Mouse (Mus musculus) liver, adult 2 months (tissue): ENCODE measurements around the gene Zbtb9. TPM values are rescaled to one million over a fixed set of nuclear protein-coding genes. Genes with fewer than 3 reads are reported as not detected.

Experiments used
- DNase-seq: peaks from one replicate; pipeline ENCODE4 v3.0.0-alpha.2; 2011; ENCODE audit warnings: low read depth, low spot score; ENCODE audit errors: extremely low read depth
- H3K27ac ChIP-seq: fragments of 200-500 bp; replicated peaks from 2 replicates; pipeline ENCODE4 v1.5.1; 2012; ENCODE audit warnings: low read depth, mild to moderate bottlenecking, control low read depth, inconsistent platforms, low read length; ENCODE audit not compliant: insufficient read depth
- H3K27me3 ChIP-seq: fragments of 200-500 bp; 2 replicates; pipeline ENCODE4 v1.6.1; 2012; ENCODE audit warnings: mild to moderate bottlenecking, moderate library complexity, low read length, inconsistent platforms; ENCODE audit not compliant: control insufficient read depth, insufficient read depth
- H3K36me3 ChIP-seq: fragments of 200-500 bp; 2 replicates; pipeline ENCODE4 v1.6.1; 2012; ENCODE audit warnings: low read length, inconsistent platforms; ENCODE audit not compliant: control insufficient read depth, insufficient read depth
- H3K4me1 ChIP-seq: fragments of 200-500 bp; 2 replicates; pipeline ENCODE4 v1.6.1; 2011; ENCODE audit warnings: low read length; ENCODE audit not compliant: control insufficient read depth, insufficient read depth
- H3K4me3 ChIP-seq: fragments of 200-500 bp; 2 replicates; pipeline ENCODE4 v1.5.1; 2011; ENCODE audit warnings: low read depth, mild to moderate bottlenecking, control low read depth, low read length, moderate library complexity; ENCODE audit not compliant: insufficient read depth
- H3K79me2 ChIP-seq: fragments of 200-500 bp; 2 replicates; pipeline ENCODE4 v1.6.1; 2012; ENCODE audit warnings: inconsistent platforms, mild to moderate bottlenecking, low read length, moderate library complexity; ENCODE audit not compliant: control insufficient read depth, insufficient read depth
- H3K9ac ChIP-seq: fragments of 200-500 bp; 2 replicates; pipeline ENCODE4 v1.6.1; 2012; ENCODE audit warnings: low read depth, mild to moderate bottlenecking, control low read depth, inconsistent platforms, low read length
- CTCF ChIP-seq: fragments of 200-500 bp; IDR thresholded peaks from 2 replicates; pipeline ENCODE4 v1.5.1; 2011; ENCODE audit warnings: low read depth, low read length, control low read depth
- POLR2A ChIP-seq: fragments of 200-500 bp; IDR thresholded peaks from 2 replicates; pipeline ENCODE4 v1.6.1; 2011; ENCODE audit warnings: low read length, control low read depth; ENCODE audit not compliant: insufficient read depth; ENCODE audit errors: extremely low read depth
- WGBS: fragments of 180-500 bp; shearing (Covaris S2); methylation state at CpG from one replicate; pipeline ENCODE4 v1.1.7; 2018; 5-methylcytosine and 5-hydroxymethylcytosine counted together
- polyA plus RNA-seq: library from polyadenylated mRNA; depleted of rRNA; stranded (reverse); fragments of >200 nt; gene quantifications from 2 replicates; pipeline ENCODE4 v1.2.3, GENCODE M21; 2012
- total RNA-seq: library from RNA; depleted of rRNA; stranded (reverse); fragments of >200 nt; gene quantifications from 2 replicates; pipeline ENCODE4 v1.2.3, GENCODE M21; 2014

Gene Zbtb9
- total and polyA plus RNA-seq, 2 experiments = 3.3 to 3.6 TPM

DNA sequence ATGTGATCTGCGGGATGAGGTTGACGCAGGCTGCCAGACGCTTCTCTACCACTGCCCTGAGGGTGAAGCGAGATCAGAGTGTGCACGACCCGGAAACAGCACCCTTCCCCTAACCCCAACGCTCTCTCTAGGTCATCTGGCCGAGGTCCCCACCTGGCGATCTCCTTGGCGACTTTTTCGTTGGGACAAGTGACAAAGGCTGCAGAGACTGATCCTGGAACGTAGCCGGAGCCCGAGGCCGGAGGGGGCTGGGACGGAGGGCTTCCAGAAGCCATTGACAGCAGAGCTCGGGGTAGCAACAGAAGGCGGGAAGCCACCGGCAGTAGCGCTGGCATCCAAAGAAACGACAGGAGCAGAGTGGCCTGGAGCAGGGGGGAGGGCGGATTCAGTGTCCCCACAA, 34.2 kb upstream of the Zbtb9 start:
- DNase-seq = peak; percentile 41
- TF ChIP-seq POLR2A = no peak
- no peak for TF ChIP-seq CTCF
- Histone ChIP-seq H3K36me3 (no peaks in the 10 kb centered on the region), H3K4me3 (peak overlapping the region; percentile 85), H3K4me1 (peaks cover 12% of the 10 kb centered on the region), H3K27me3 (no peaks in the 10 kb centered on the region), H3K79me2 (peaks cover 2% of the 10 kb centered on the region), H3K9ac (peak overlapping the region; percentile 65), H3K27ac (peak overlapping the region; percentile 75)
- WGBS = under 1% methylated on average over 22 of the region's 22 CpGs

DNA sequence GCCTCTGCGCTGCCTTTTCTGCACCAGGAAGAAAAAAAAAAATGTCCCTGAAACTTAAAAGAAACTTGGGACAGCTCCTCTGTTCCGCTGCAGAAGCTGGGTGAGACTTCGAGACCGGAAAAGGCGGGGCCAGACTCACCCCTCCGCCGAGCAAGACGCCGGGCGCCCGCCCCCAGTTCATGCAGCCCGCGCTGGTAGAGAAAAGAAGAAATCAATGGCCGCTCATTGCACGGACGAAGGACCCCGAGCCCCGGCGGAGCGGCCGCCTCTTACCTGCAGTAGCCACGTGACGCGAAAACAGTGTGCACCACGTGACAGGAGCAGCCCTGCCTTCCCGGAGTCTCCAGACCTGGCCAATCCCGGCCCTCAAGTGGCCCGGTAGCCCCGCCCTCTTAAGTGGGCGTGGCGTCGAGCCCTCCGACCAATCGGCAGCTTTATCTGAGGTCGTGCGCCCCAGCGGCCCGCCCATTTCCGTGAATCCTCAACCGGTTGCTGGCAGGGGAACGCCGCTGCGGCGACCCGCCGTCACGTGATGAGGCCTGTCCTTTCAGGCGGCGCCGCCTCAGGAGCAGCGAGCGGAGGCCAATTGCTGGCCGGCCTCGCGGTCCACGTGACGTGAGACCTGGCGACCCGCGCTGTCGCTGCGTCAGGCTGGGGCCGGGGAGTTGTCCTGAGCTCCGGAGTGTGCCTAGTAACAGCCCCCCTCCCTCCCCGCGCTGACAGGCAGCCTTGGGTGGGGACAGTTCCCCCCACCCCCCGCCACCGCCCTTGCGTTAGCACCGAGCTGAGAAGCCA, 33.6 kb upstream of the Zbtb9 start, which contains the start of gene Cuta:
TSS of gene Cuta (minus strand) at position 392 of the 795 bp plus-strand sequence.
- Histone ChIP-seq H3K36me3 (no peaks in the 10 kb centered on the region), H3K4me1 (peaks cover 10% of the 10 kb centered on the region), H3K27me3 (no peaks in the 10 kb centered on the region), H3K9ac (peak within 1 kb of the TSS; percentile 92), H3K79me2 (no peaks in the 10 kb centered on the region; the same call in 1 of the 2 replicates), H3K27ac (peak within 1 kb of the TSS; percentile 76), H3K4me3 (peak within 1 kb of the TSS; percentile 85)
- peak; percentile 95 for DNase-seq
- WGBS = under 1% methylated on average over 70 of the region's 70 CpGs
- TF ChIP-seq CTCF (no peak), POLR2A (peak; percentile 93)

DNA sequence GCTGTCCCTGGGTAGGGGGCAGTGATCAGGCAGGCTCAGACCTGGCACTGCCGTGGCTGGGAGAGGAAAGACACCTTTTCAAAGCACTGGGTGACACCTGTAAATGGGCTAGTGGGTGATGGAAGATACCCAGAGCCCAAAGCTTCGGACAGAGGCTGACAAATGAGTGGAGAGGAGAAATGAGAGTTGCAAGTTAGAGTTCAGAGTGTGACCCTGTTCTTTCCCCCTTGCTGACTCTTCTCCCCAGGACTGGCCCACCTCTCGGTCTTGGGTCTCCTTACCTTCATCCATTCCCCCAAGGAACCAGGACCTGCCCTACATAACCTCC, 33.0 kb upstream of the Zbtb9 start:
- TF ChIP-seq POLR2A = no peak
- no peak for TF ChIP-seq CTCF
- DNase-seq = no peak
- 10% methylated on average over 3 of the region's 3 CpGs for WGBS
- H3K36me3 ChIP-seq = no peaks in the 10 kb centered on the region
- H3K4me1 ChIP-seq = peaks cover 10% of the 10 kb centered on the region
- peak overlapping the region; percentile 76 for H3K27ac ChIP-seq
- H3K9ac ChIP-seq = peak overlapping the region; percentile 92
- no peaks in the 10 kb centered on the region for H3K27me3 ChIP-seq
- H3K4me3 ChIP-seq = peak overlapping the region; percentile 73
- no peaks in the 10 kb centered on the region; the same call in 1 of the 2 replicates for H3K79me2 ChIP-seq

DNA sequence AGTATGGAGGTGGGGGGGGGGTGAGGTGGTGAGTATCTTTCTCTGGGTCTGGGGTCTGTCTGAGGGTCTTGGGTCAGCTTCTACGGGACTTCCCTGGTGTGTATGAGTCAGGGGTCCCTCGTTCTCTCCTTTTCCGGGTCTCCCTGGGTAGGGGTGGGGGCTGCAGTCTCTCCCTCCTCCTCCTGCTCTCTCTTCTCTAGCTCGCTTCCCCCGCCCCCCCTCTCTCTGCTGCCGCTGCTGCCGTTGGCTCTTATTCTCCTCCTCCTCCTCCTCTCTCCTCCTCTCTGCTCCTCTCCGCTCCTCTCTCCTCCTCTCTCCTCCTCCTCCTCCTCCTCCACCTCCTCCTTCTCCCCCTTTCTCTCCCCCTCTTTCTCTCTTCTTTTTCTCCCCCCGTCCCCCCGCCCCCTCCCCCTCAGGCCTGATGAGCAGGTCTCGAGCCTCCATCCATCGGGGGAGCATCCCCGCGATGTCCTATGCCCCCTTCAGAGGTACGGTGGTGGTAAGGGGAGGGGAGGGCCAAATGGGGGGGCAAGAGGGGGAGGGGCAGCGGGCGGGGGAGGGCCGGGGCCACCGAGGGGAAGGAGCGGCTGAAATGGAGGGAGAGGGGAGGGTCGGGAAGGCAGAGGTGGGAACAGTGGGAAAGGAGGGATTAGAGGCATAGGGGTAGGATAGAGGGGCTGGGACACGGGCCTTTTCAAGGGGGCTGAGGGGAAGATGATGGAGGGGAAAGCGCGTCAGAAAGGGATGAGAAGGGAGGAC, 31.8 kb upstream of the Zbtb9 start, which contains the start of gene Syngap1:
TSS of gene Syngap1 (plus strand) at position 223 of the 759 bp plus-strand sequence.
- no peaks in the 10 kb centered on the region for H3K27me3 ChIP-seq
- H3K79me2 ChIP-seq = no peaks in the 10 kb centered on the region; the same call in 1 of the 2 replicates
- TF ChIP-seq CTCF = no peak
- TF ChIP-seq POLR2A = no peak
- 13% methylated on average over 17 of the region's 24 CpGs for WGBS
- H3K36me3 ChIP-seq = no peaks in the 10 kb centered on the region
- H3K27ac ChIP-seq = peak within 1 kb of the TSS; percentile 76
- H3K4me1 ChIP-seq = peaks cover 10% of the 10 kb centered on the region
- H3K4me3 ChIP-seq = no peak within 1 kb of the TSS
- peak within 1 kb of the TSS; percentile 92; the same call in 1 of the 2 replicates for H3K9ac ChIP-seq
- no peak for DNase-seq

DNA sequence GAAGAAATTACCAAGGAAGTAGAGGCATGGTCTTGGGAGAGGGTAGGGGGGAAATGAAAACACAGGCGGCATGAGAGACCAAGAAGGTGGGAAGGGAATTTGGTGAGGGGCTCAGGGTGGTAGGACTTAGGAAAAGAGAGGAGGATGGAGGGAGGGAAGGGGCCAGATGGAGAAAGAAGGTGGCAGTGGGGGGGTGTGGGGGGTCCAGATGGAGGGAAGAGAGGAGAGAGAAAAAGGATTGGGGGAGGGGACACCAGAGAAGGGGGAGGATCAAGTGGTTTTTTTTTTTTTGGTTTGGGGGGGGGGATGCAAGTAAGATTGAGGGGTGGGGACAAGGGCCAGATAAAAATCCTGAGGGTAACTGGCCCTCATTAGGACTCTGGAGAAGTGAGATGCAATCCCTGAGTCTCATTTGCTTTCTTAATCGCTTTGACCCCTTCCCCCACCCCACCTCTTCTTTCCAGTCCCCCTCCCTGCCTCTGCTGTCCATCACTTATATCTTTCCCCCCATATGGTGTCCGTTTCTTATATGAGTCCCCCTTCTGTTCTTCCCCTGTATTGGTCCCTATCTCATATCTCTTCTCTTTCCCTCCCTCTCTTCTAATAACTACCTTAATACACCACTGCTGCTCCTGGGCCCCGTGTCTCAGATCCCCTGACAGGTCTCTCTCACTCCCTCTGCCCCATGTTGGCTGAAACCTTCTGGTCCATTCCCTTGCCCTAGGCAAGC, 31.0 kb upstream of the Zbtb9 start:
- H3K9ac ChIP-seq = no peak overlapping the region
- peaks cover 13% of the 10 kb centered on the region for H3K4me1 ChIP-seq
- no peak for DNase-seq
- no peaks in the 10 kb centered on the region for H3K36me3 ChIP-seq
- TF ChIP-seq POLR2A (no peak), CTCF (no peak)
- H3K27ac ChIP-seq = no peak overlapping the region
- no peaks in the 10 kb centered on the region; the same call in 1 of the 2 replicates for H3K79me2 ChIP-seq
- H3K27me3 ChIP-seq = no peaks in the 10 kb centered on the region
- H3K4me3 ChIP-seq = no peak overlapping the region
- 50% methylated on average over 4 of the region's 4 CpGs for WGBS
